Mouse (Mus musculus) T-helper 17 cell (primary cell): ENCODE measurements around the gene C1ql1.

Source experiments
- in situ Hi-C, 2 experiments: fragments of 300-600 bp; cut with MboI, MseI; formaldehyde crosslinking; loops; 1 replicate in 1 of 2; 2 replicates in 1 of 2; pipeline ENCODE4 v1.15.1; 2025; ENCODE audit warnings: high pct_unique_total_duplicates in 2 of 2

Gene C1ql1

GRCm38 (mm10) chr11:102902107-102902506, 44.4 kb downstream of the C1ql1 start:
- in situ Hi-C loops = no loop called here

DNA sequence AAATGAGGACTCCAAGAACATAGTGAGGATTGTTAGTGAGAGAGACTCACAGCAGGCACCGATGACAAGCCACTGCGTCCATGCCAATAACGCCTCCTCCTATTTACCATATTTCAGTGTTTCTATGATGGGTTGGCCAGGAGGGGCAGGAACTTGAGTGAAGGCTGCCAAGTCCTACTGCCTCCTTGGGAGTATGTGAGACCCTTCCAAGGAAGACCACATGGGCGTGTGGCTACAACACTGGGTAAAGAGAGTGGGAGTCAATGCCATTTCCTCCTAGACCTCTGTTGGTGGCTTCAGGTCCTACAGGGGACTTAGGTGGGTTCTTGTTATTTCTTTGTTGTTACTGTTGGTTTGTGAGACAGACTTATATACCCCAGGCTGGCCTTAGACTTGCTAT, 45.3 kb downstream of the C1ql1 start:
- in situ Hi-C loops = no loop called here

DNA sequence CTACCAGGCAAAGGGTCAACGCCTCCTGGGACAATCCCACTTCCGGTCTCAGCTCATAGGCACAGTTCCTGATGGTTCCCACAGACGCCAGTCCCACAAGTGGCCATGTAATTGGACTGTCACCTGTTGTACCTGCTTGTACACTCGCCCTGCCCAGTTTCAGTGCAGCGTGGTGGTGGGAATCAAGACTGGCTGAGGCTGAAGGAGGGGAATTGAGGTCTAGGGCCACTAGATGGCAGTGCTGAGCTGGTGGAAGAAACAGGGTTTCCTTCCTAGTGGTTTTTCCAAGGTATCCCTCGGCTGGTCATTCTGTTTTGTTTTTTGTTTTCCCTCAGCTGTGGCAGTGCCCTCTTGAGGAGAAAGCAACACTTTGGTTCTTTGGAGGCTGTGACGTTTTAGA, 45.7 kb downstream of the C1ql1 start, which contains the start of gene Gfap:
Gfap (minus strand) TSS at position 150 of the 400 bp plus-strand sequence.
- in situ Hi-C loops = no loop called here

DNA sequence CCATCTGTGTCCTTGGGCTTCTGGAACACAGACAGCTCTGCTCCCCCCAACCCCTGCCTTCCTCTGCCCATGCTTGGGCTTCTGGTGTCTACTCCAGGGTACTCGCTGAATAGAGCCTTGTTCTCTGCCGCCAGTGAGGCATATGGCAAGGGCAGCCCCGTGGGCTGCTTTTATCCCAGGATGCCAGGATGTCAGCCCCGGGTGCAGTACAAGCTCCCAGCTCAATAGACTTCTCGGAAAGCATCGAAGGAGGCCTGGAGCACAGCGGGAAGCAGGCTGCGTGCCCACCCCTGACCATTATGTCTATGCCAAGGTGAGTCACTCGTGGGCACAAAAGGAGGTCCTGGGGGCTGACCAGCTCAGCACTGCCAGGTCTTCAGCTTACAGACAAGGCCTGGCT, 48.1 kb downstream of the C1ql1 start:
- in situ Hi-C loops = loop anchor here (5.0 kb wide), 1 partner anchor 94 kb away; no protein-coding TSS in a partner anchor

- in situ Hi-C loops = loop anchor here (5.0 kb wide), 1 partner anchor 96 kb away; no protein-coding TSS in a partner anchor
These were observed 49.8 kb downstream of the C1ql1 start for GRCm38 (mm10) chr11:102896641-102897040.

DNA sequence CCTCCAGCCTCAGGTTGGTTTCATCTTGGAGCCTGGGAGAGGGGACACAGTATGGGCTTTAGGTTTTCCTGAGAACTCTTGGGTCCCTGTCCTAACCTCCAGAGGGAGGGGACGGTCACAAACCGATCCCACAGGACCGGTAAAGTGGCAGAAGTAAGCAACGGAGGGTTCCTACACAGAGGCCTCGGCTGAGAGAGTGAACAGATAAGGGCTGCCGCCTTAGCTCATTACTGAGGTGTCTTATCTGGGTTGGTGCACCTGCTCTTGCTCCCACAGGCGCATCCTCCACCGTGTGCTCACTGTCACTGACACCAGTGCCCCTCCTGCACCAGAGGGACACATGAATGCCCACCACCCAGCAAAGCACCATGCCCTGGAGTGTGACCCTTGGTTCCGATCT, 50.7 kb downstream of the C1ql1 start:
- in situ Hi-C loops = loop anchor here (5.0 kb wide), 1 partner anchor 97 kb away; no protein-coding TSS in a partner anchor

- in situ Hi-C loops = loop anchor here (5.0 kb wide), 1 partner anchor 98 kb away; no protein-coding TSS in a partner anchor
These were observed 51.8 kb downstream of the C1ql1 start for GRCm38 (mm10) chr11:102894716-102895115.

DNA sequence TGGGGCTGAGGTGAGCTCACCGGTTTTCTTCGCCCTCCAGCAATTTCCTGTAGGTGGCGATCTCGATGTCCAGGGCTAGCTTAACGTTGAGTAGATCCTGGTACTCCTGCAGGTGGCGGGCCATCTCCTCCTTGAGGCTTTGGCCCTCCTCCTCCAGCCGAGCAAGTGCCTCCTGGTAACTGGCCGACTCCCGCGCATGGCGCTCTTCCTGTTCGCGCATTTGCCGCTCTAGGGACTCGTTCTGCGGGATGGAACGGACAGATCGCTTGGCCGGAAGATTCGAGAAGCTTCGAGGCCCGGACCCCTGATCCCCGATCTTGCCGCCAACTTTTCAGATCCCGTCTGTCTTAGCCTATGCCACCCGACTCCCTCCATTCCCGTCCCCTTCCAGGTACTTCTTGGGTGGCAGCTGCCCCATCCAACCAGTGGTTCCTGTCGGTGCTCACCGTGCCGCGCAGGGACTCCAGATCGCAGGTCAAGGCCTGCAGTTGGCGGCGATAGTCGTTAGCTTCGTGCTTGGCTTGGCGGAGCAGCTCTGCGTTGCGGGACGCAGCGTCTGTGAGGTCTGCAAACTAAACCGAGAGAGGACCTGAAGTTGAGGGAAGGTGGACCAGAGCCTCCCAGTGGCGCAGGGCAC, 53.4 kb downstream of the C1ql1 start:
- in situ Hi-C loops = no loop called here

DNA sequence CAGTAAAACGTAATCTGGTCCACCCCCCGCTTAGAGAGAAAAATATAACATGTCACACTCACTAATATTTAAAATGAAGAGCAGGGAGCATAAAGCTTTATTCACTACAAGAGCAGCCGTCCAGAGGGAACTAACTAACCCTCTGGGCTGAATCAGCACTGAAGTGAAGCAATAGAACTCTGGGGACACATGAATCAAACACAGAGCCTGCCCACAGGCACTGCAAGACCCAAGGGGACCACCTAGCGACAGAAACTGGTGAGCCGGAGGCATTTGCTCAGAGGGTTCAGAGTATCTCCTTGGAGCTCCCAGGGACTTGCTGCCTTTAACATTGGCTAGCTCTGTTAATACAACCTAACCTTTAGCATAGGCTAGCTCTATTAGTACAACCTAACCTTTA, 56.4 kb downstream of the C1ql1 start:
- in situ Hi-C loops = no loop called here
